Mouse (Mus musculus) olfactory bulb, adult 2 months (tissue): ENCODE measurements around the gene Sdc3.

Source experiments
- CTCF ChIP-seq: fragments of 200-500 bp; IDR thresholded peaks from 2 replicates; pipeline ENCODE4 v1.5.1; 2012; ENCODE audit warnings: low read depth, mild to moderate bottlenecking, low read length, moderate library complexity; ENCODE audit not compliant: insufficient read depth
- POLR2A ChIP-seq: fragments of 200-500 bp; IDR thresholded peaks from 2 replicates; pipeline ENCODE4 v1.6.1; 2012; ENCODE audit warnings: mild to moderate bottlenecking, low read depth, low read length, moderate library complexity; ENCODE audit not compliant: insufficient read depth

GRCm38 (mm10) chr4:130754776-130755175, 37.6 kb upstream of the Sdc3 start:
- TF ChIP-seq POLR2A (no peak), CTCF (no peak)
